Mouse (Mus musculus) kidney, adult 2 months (tissue): ENCODE measurements at regions not wholly inside any gene's neighbourhood (a gene's known extent, or its start where the extent isn't known, plus 50 kb on each side); places are given as distances from the start of the nearest gene placed in this dataset.

Experiments used
- CTCF ChIP-seq: fragments of 200-500 bp; conservative IDR thresholded peaks from 2 replicates; pipeline ENCODE4 v1.5.1; 2011; ENCODE audit warnings: low read depth, mild to moderate bottlenecking, control low read depth, low read length, moderate library complexity, mixed read lengths; ENCODE audit not compliant: insufficient read depth, insufficient read length
- POLR2A ChIP-seq: fragments of 200-500 bp; IDR thresholded peaks from one replicate; pipeline ENCODE4 v1.6.1; 2011; ENCODE audit warnings: low read depth, low read length, control low read depth

GRCm38 (mm10) chr17:3962176-3962575 is 266.1 kb upstream of the Nox3 start:
- TF ChIP-seq CTCF (no peak), POLR2A (no peak)
